Comparison of ENCODE assay signal across 8 mouse cellular contexts in genomic region chr5:138084996-138085395, GRCm38 (mm10). TPM values are rescaled to one million over a fixed set of nuclear protein-coding genes. Genes with fewer than 3 reads are reported as not detected.
DNase-seq lines count a peak whose midpoint lies in the region; ATAC-seq and TF ChIP-seq lines count a peak whose summit lies in the region.

TSS of gene Zkscan1 (plus strand) at chr5:138085084.

- H3K9me3 ChIP-seq in hindbrain, postnatal 0 days (ENCODE audit: low read length) = no peaks in the 10 kb centered on the region

- intact Hi-C loops in gastrocnemius, adult 2 months (cut with DNase I) = loop anchor here (2.0 to 5.0 kb wide), 2 partner anchors 32 to 72 kb away; partner anchors contain the start of genes Zfp113 and Zscan21
- intact Hi-C loops in left cerebral cortex, adult 2 months (cut with DNase I) = loop anchor here (2.0 to 5.0 kb wide), 3 partner anchors 70 to 198 kb away; partner anchors contain the start of gene Zfp113

- H3K4me1 ChIP-seq in hindbrain, postnatal 0 days (ENCODE audit: insufficient read depth, low read length) = no peaks in the 10 kb centered on the region

- peak within 1 kb of the TSS; percentile 98 for H3K9ac ChIP-seq in hindbrain, postnatal 0 days (replicated peaks; ENCODE audit: low read length)

- no peaks in the 10 kb centered on the region for H3K36me3 ChIP-seq in hindbrain, postnatal 0 days (ENCODE audit: insufficient read depth, low read length)

- peak within 1 kb of the TSS; percentile 98 for H3K27ac ChIP-seq in gastrocnemius, adult 2 months
- peak within 1 kb of the TSS; percentile 95 for H3K27ac ChIP-seq in hindbrain, postnatal 0 days
- H3K27ac ChIP-seq in left cerebral cortex, adult 2 months = peak within 1 kb of the TSS; percentile 98

- ATAC-seq in common myeloid progenitor, adult 5-6 weeks (replicated peaks; ENCODE audit: low read depth, poor library complexity, severe bottlenecking) = peak; percentile 98
- peak; percentile 98 for ATAC-seq in hindbrain, postnatal 0 days
- ATAC-seq in megakaryocyte, adult 5-6 weeks (ENCODE audit: poor library complexity, severe bottlenecking) = peak; percentile 99

- TF ChIP-seq CTCF in gastrocnemius, adult 2 months (IDR thresholded peaks at IDR 0.05) = no peak
- no peak for TF ChIP-seq CTCF in hindbrain, postnatal 0 days (IDR thresholded peaks at IDR 0.05; ENCODE audit: low read depth)
- no peak for TF ChIP-seq CTCF in left cerebral cortex, adult 2 months (IDR thresholded peaks at IDR 0.05)

- peak; percentile 94 for DNase-seq in ZHBTc4 (ENCODE audit: low read depth, low spot score)
- DNase-seq in gastrocnemius, adult 2 months = peak; percentile 81
- DNase-seq in hindbrain, postnatal 0 days (ENCODE audit: low spot score) = peak; percentile 94
- DNase-seq in left cerebral cortex, adult 2 months (ENCODE audit: extremely low spot score in 1 of 2, low spot score in 2 of 2) = peak; percentile 72 to 77
- DNase-seq in right cerebral cortex, adult 2 months (ENCODE audit: low spot score in 2 of 2) = peak; percentile 82 to 83
- DNase-seq in urinary bladder, postnatal 14 days (ENCODE audit: low spot score) = peak; percentile 79

- WGBS in hindbrain, postnatal 0 days = 0% methylated on average over 27 of the region's 27 CpGs

- H3K4me3 ChIP-seq in gastrocnemius, adult 2 months = peak within 1 kb of the TSS; percentile 100
- H3K4me3 ChIP-seq in hindbrain, postnatal 0 days (ENCODE audit: low read length) = peak within 1 kb of the TSS; percentile 99
- peak within 1 kb of the TSS; percentile 99 for H3K4me3 ChIP-seq in left cerebral cortex, adult 2 months

- H3K27me3 ChIP-seq in hindbrain, postnatal 0 days (ENCODE audit: insufficient read depth, low read length) = no peaks in the 10 kb centered on the region

- H3K4me2 ChIP-seq in hindbrain, postnatal 0 days (ENCODE audit: low read depth, low read length) = peak within 1 kb of the TSS; percentile 69

RNA-seq across cellular contexts. Expression of gene Zkscan1, which starts in this region (rescaled TPM):
- 29.1 and 44.2 TPM in 2 replicates for total RNA-seq in common myeloid progenitor, adult 5-6 weeks (2017)
- total RNA-seq in gastrocnemius, adult 2 months (2021) = 10 to 100 TPM; 10.7 to 10.8 TPM
- 36.8 and 37.8 TPM in 2 replicates for total RNA-seq in hindbrain, postnatal 0 days (2014; rRNA removed)
- polyA plus RNA-seq in hindbrain, postnatal 0 days (2015; fragmentation: Nextera tagmentation; extraction: Ambion mirVana) = 11.7 and 12.0 TPM in 2 replicates
- total RNA-seq in left cerebral cortex, adult 2 months (2021) = 10 to 100 TPM; 39.1 to 42.2 TPM
- total RNA-seq in megakaryocyte, adult 5-6 weeks (2015) = 16.1 TPM in 2 replicates
- total RNA-seq in megakaryocyte, adult 5-6 weeks (2017) = 13.1 and 14.2 TPM in 2 replicates

Comparison
In these comparisons a context has a peak if more than half of its experiments do, and no peak if none do; other contexts are left out.
1. Peak in every context shown above with its lines: DNase-seq, ATAC-seq, H3K4me3 ChIP-seq and H3K27ac ChIP-seq.